Mouse (Mus musculus): ENCODE data around the gene 4932415D10Rik. TPM values are rescaled to one million over a fixed set of nuclear protein-coding genes. Genes with fewer than 3 reads are reported as not detected.
A peak's percentile ranks its signal among the peaks of the same experiment; 100 is the strongest.

The 4932415D10Rik gene
- total RNA-seq (2017): not detected in 2 replicates

DNA sequence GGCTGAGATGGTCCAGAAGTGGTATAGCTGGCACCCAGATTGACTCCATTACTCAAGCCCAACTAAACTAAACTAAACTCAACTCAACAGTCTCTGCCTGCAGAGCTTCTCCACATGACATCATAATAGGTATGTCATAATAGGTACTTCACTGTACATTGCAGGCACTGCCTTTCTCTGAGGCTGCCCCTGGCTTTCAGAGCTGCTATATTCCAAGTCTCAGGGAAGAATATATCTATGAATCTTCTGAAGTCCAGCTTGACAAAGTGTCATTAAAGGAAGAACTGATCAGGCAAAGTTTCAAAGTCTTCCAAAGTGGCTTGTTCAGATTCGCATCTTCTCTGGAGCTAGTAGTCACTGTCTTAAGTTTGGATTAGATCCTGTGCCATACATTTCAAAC lies at the start of gene 4932415D10Rik:
TSS of gene 4932415D10Rik (minus strand) at position 101 of the 400 bp plus-strand sequence.
- no peak for ATAC-seq (replicated peaks in 1 of 2; ENCODE audit: insufficient read depth in 1 of 2, low FRiP score in 2 of 2, low TSS enrichment in 1 of 2, low read depth in 1 of 2, poor library complexity in 2 of 2, severe bottlenecking in 2 of 2)

DNA sequence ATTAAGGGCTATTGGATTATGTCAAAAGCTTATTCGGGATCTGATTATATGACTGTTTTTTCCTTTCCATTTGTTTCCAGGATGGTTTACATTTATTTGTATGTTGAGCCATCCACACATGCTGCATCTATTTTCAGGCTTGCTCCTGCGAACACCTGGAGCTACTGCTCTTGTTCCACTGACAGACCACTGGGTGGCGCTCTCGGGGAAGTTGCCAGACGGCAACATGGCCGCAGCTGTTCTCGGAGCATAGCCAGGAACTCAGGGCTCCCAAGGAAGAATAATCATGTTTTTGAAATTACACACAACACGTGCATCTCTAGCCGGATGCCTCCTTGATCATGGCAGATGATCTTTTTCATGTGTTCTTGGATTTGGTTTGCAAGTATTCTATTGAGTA lies 45.5 kb upstream of the 4932415D10Rik start:
- ATAC-seq (replicated peaks in 1 of 2; ENCODE audit: insufficient read depth in 1 of 2, low FRiP score in 2 of 2, low TSS enrichment in 1 of 2, low read depth in 1 of 2, poor library complexity in 2 of 2, severe bottlenecking in 2 of 2): no peak

- ATAC-seq (replicated peaks in 1 of 2; ENCODE audit: insufficient read depth in 1 of 2, low FRiP score in 2 of 2, low TSS enrichment in 1 of 2, low read depth in 1 of 2, poor library complexity in 2 of 2, severe bottlenecking in 2 of 2): no peak
Observed at GRCm38 (mm10) chr10:82355401-82355800, 39.0 kb upstream of the 4932415D10Rik start.

DNA sequence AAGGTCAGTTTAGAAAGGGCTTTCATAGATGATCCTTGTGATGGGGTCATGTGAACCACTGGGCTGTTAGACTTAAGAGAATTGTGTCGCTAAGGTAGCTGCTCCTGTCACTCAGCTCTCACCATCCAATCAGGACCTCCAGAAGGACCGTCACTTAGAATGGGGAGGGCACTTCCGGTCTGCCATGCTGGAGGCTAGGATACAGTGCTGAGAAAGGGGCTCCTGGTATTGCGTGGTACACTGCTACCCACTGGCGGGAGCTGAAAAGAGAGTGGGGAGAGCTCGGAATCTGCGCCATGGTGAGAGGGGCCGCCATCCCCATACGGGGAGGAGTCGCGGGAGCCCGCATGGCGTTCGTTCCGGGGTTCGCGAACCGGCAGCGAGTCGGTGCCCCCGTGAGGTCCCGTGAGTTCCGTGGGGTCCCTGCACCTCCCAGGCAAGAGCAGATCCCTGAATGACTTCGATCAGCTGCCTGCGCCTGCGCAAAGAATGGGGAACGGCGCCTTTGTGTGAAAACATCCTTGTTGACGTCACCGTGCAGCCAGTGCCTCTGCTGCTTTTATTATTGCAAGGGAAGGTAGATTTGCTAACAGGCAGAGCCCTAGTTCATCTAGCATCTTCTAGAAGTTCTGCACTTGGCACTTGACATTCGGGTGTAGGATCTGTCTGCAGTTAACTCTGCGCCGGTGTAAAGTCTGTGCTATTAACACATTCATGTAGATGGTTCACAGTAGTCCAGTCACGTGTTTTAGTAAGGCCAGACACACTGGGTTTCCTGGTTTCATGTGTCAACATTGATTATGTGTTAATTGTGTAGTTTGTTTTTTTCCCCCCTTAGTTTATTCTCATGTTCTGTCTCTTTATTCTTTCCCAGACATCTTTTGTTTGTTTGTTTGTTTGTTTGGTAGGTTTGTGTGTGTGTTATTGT lies 38.0 kb upstream of the 4932415D10Rik start, which contains the start of gene Gm4924:
TSS of gene Gm4924 (plus strand) at position 173 of the 928 bp plus-strand sequence.
- ATAC-seq (replicated peaks in 1 of 2; ENCODE audit: insufficient read depth in 1 of 2, low FRiP score in 2 of 2, low TSS enrichment in 1 of 2, low read depth in 1 of 2, poor library complexity in 2 of 2, severe bottlenecking in 2 of 2): peak; percentile 98

GRCm38 (mm10) chr10:82329826-82330225 lies 13.4 kb upstream of the 4932415D10Rik start:
- ATAC-seq (replicated peaks in 1 of 2; ENCODE audit: insufficient read depth in 1 of 2, low FRiP score in 2 of 2, low TSS enrichment in 1 of 2, low read depth in 1 of 2, poor library complexity in 2 of 2, severe bottlenecking in 2 of 2): no peak

GRCm38 (mm10) chr10:82320134-82320533 lies 3.8 kb upstream of the 4932415D10Rik start:
- ATAC-seq (replicated peaks in 1 of 2; ENCODE audit: insufficient read depth in 1 of 2, low FRiP score in 2 of 2, low TSS enrichment in 1 of 2, low read depth in 1 of 2, poor library complexity in 2 of 2, severe bottlenecking in 2 of 2): no peak

GRCm38 (mm10) chr10:82296440-82296839 lies 19.9 kb downstream of the 4932415D10Rik start:
- no peak for ATAC-seq (replicated peaks in 1 of 2; ENCODE audit: insufficient read depth in 1 of 2, low FRiP score in 2 of 2, low TSS enrichment in 1 of 2, low read depth in 1 of 2, poor library complexity in 2 of 2, severe bottlenecking in 2 of 2)

GRCm38 (mm10) chr10:82257331-82257730 lies 59.1 kb downstream of the 4932415D10Rik start:
- no peak for ATAC-seq (replicated peaks in 1 of 2; ENCODE audit: insufficient read depth in 1 of 2, low FRiP score in 2 of 2, low TSS enrichment in 1 of 2, low read depth in 1 of 2, poor library complexity in 2 of 2, severe bottlenecking in 2 of 2)

DNA sequence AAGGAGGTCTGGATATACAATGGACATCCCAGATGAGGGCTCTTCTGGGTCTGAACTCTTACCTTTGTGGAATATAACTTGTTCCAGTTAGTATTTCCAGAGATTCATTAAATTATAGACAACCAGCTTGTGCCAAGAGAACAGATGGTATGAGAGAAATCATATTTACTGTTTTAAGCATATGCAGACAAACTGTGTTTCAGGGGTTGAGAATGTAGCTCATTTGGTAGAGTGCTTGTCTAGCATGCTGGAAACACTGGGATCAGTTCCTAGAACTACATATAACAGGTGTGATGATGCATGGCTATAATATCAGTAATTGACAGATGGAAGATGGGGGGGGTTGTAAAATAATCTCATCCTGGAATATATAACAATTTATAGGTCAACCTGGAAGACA lies 71.4 kb downstream of the 4932415D10Rik start:
- no peak for ATAC-seq (replicated peaks in 1 of 2; ENCODE audit: insufficient read depth in 1 of 2, low FRiP score in 2 of 2, low TSS enrichment in 1 of 2, low read depth in 1 of 2, poor library complexity in 2 of 2, severe bottlenecking in 2 of 2)

GRCm38 (mm10) chr10:82241401-82241788 lies 75.0 kb downstream of the 4932415D10Rik start:
- ATAC-seq (replicated peaks in 1 of 2; ENCODE audit: insufficient read depth in 1 of 2, low FRiP score in 2 of 2, low TSS enrichment in 1 of 2, low read depth in 1 of 2, poor library complexity in 2 of 2, severe bottlenecking in 2 of 2): peak in 1 of 2 experiments; percentile 4; a peak in 1 of 4 replicates

DNA sequence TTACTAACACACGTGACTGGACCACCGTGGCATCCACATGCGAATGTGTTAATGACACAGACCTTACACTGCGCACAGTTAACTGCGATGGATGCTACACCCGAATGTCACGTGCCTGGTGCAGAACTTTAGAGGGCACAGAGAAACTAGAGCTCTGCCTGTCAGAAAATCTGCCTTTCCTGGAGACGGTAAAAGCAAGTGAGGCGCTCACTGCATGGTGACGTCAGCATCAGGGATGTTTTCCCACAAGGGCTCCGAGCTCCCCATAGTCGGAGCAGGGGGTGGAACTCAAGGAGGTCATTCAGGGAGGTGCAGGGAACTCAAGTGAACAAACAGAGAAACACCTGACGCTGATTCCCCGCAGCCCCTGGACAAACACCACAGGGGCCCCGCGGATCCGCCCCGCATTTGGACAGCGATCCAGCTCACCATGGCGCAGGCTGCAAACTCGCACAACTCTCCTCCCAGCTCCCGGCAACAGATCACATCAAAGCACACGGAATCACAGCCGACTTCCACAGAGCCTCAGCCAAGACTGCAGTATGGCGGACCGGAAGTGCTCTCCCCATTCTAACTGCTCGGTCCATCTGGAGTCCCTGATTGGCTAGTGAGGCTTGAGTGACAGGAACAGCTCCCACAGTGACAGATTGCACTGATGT lies 75.5 kb downstream of the 4932415D10Rik start, which contains the start of gene Zfp938:
TSS of gene Zfp938 (minus strand) at position 539 of the 659 bp plus-strand sequence.
- peak; percentile 98 to 100 for ATAC-seq (replicated peaks in 1 of 2; ENCODE audit: insufficient read depth in 1 of 2, low FRiP score in 2 of 2, low TSS enrichment in 1 of 2, low read depth in 1 of 2, poor library complexity in 2 of 2, severe bottlenecking in 2 of 2)

Other genes with a start within 250 kb of the 4932415D10Rik start
- gene BC024063, start 233.2 kb downstream of the 4932415D10Rik start, total RNA-seq (2017): 1.0 TPM in 2 replicates
- gene AU041133, start 188.6 kb downstream of the 4932415D10Rik start, total RNA-seq (2017): 5.7 and 12.8 TPM in 2 replicates
- gene Zfp938, start 75.3 kb downstream of the 4932415D10Rik start, total RNA-seq (2017): 5.7 and 8.6 TPM in 2 replicates
- 9.5 and 15.2 TPM in 2 replicates for gene Gm4924, start 37.7 kb upstream of the 4932415D10Rik start, total RNA-seq (2017)
- gene Gm1553, start 176.0 kb upstream of the 4932415D10Rik start, total RNA-seq (2017): not detected in 2 replicates

Data from hematopoietic stem cell, adult 5-6 weeks (primary cell).